Mouse (Mus musculus) thymus, adult 2 months (tissue): ENCODE measurements at regions not wholly inside any gene's neighbourhood (a gene's known extent, or its start where the extent isn't known, plus 50 kb on each side); places are given as distances from the start of the nearest gene placed in this dataset.

Source experiments
- CTCF ChIP-seq: fragments of 200-500 bp; IDR thresholded peaks from 2 replicates; pipeline ENCODE4 v1.5.1; 2012; ENCODE audit warnings: mild to moderate bottlenecking, control low read depth, low read length, moderate library complexity, borderline replicate concordance; ENCODE audit not compliant: control insufficient read depth, poor library complexity, insufficient read depth; ENCODE audit errors: extremely low read depth
- POLR2A ChIP-seq: fragments of 200-500 bp; IDR thresholded peaks from 2 replicates; pipeline ENCODE4 v1.6.1; 2012; ENCODE audit warnings: mild to moderate bottlenecking, low read length, control low read depth, moderate library complexity; ENCODE audit not compliant: control insufficient read depth, poor library complexity, insufficient read depth; ENCODE audit errors: extremely low read depth

GRCm38 (mm10) chr16:78232205-78232604 is 69.1 kb upstream of the Cxadr start:
- TF ChIP-seq CTCF (no peak), POLR2A (no peak)
